Mouse (Mus musculus) naive thymus-derived CD4-positive, alpha-beta T cell, adult 2 months (primary cell): ENCODE data around the gene Hpcal1.
A peak's percentile ranks its signal among the peaks of the same experiment; 100 is the strongest.

ENCODE experiments used
- DNase-seq: peaks from one replicate; pipeline ENCODE4 v3.0.0-alpha.2; 2011; ENCODE audit warnings: low read depth

The Hpcal1 gene

DNA sequence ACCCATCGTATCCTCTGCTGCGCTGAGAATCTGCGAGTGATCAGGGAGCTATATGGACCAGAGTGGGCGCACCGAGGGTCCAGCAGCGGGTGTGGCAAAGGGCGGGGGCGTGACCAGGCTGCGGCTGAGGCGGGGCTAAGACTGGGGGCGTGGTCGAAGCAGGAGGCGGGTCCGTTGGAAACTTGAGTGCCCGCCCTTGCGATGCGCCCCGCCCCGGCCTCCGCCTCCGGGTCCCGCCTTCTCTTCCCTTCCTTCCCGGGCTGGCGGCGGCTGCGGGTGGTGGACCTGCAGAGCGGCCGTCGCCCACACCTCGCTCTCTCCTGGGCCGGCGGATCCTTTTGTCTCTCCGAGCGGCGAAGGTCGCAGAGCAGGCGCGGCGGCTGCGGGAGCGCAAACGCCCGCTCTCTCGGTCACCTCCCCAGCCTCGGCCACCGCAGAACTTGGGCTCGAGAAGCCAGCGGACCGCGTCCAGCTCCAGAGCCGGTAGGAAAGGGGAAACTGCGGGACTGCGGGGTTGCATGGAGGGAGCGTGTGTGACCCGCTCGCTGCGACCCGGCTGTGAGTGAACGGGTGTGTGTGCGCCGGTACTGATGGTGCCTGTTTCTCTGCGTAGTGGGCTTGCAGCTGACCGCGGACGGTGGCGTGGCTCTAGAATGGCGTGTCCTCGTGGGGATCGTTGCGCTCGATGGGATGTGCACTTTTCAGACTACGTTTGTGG, at the start of gene Hpcal1:
Gene Hpcal1, plus strand, starts transcription at position 293 of the 718 bp plus-strand sequence.
- DNase-seq: peak; percentile 93

DNA sequence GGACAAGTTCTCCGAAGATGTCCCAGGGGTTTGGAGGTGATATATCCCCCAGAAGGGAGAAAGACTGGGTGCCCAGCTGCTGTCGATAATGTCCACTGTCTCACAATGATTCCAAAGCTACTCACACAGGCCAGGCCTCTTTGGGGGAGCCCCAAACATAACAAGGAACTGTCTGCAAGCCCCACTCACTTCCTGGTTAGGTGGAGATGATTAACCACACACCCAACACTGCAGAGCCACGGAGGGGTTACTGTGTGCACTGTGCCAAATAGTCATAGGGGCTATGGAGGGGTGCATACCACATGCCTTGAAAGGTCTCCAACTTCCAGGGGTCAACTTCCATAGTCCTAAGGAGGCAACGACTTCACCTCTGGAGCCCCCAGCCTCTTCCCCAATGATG, 49.4 kb upstream of the Hpcal1 start:
- no peak for DNase-seq

DNA sequence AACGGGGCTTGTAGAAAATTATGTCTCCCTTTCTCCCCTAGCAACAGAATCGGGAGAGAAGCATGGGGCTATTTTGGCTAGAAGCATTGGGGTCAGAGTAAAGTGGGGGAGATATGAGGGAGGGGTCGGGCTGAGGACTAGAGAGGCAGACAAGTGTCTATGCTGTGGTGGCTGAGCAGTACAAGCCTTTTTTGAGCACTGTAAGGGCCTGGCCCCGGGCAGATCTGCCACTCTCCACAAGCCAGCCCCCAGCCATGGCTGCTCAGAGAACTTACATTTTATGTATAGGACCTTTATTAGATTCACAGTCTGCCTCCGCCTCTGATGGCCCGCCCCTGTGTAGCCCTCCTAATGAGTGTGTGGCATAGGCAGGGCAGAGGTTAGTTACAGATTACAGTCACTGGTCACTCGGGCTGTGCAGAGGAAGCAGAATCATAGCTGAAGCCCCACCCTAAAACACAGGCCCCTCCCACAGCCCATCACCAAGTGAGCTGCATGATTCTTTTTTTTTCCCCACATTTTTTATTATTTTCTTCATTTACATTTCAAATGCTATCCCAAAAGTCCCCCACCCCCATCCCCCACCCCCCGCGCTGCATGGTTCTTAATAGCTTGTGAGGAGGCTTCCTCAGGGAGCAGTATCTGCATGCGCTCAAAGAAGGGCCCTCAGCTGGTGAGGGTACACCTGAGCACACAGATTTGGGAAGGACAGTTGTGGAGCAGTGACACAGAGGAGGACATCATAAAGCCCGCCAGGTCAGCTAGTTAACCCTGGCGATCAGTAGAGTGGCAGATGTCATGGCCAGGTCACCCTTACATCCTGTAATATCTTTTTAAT, 46.1 kb upstream of the Hpcal1 start:
- DNase-seq: no peak

DNA sequence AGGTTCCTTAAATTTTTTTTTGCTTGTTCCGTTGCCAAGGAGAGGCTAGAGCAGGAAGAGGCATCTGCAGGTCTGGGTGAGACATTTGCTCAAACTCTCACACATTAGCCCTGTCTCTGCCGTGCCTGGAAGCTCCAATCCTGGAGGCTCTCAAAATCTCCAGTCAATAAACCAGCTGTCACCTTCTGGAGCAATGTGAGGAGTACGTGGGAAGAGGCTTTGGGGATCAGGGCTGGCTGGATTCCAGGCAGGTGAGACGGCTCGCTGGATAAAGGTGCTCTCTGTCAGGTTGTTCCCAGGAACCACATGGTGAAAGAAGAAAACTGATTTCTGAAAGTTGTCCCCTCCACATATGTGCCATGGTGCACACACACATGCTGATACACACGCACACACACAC, 44.2 kb upstream of the Hpcal1 start:
- DNase-seq: no peak

DNA sequence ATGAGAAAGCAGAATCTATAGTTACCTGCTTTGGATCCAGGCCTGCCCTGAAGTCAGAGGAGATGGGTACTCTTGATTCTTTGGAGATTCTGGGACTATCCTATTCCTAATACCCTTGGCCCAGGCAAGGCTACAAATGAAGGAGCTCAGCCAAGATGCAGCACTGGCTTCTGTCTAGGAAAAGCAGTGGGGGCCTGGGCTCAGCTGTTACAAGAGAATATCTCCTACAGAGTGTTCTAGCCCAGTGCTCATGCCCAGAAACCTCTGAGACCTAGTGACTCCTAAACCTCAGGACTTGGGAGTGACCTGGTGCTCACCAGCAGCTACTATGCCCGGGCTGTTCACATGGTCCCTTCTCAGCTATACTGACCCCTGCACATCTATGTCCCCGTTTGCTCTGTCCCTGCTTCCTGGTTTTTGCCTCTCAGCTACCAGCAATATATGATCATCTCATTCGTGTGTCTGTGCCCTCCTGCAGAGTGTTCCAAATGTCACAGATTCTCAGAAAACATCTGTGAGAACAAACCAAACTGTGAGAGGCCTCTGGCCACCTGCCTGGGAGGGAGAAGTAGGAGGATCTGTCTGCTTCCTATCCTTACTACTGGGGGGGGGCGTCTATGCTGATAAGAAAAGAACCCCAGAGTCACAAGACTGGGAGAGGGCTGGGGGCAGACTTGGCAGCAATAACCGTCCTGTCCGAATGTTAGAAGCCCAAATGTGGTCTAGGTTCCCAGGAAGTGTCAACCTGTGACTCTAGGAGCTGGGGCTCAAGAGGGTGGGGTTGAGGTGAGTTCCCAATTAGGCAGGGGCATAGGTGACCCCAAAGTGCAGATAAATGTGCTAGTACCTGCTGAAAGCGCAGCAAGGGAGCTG, 39.2 kb upstream of the Hpcal1 start:
- DNase-seq: no peak

DNA sequence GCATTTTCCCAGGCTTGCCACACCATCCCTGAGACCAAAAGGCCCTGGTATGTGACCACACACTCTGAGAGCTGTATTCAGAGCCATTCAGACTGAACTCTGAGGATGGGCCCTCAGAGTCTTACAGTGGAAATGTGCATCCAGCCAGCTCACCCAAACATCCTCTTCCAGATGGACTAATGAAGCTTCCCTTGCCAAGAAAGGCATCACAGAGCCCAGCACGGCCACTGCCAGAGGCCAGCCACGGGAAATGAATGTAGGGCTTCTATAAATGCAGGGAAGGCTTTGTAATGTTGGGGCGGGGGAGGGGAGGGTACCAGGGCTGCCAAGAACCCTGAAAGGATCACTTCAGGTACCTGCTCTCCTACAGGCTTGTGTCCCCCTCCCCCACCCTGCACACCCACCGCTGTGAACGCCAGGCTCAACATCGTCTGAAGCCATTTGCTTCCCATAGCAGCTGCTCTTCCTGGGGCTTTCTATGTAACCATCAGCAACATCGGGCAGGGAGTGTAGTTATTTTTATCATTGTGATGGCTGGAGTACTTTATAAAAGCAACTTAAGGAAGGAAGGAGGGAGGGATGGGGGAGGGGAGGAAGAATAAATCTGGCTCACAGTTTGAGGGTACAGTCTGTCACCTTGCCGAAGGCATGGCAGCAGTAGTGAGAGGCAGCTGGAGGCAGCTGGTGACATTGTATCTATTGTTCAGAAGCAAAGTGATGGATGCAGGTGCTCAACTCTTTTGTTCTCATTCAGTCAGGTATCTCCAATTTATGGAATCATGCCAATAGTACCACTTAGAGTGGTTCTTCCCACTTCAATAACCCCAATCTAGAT, 38.2 kb upstream of the Hpcal1 start:
- DNase-seq: no peak

DNA sequence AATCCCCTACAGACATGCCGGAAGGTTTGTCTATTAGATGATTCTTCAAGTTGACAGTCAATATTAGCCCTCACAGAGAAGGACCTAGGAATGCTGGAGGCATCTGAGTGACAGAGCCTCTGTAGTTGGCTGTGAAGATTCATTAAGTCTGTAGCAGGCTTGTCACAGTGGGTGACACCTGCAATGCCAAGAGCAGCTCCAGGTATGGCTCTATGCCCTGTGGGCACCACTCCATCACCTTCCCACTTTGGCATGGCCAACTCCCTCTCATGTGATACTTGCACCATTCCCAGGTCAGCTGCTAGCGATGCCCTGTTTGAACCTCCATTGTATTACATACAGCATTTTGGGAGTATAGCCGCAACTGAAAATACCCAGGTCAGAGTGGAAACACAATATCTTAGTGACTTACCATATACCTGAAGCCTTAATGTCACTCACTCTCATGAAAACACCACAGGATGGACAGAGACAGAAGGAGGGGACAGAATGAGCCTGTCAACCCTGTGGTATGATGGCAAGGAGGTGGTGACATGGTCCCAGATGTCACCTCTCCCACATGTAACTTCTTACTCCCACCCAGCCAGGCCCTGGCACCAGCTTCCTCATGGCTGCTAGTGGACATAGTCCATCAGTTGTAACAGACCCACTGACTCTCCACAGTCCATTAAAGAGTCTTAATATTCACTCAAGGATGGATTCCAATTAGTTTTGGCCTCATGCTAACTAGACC, 37.4 kb upstream of the Hpcal1 start:
- DNase-seq: no peak

DNA sequence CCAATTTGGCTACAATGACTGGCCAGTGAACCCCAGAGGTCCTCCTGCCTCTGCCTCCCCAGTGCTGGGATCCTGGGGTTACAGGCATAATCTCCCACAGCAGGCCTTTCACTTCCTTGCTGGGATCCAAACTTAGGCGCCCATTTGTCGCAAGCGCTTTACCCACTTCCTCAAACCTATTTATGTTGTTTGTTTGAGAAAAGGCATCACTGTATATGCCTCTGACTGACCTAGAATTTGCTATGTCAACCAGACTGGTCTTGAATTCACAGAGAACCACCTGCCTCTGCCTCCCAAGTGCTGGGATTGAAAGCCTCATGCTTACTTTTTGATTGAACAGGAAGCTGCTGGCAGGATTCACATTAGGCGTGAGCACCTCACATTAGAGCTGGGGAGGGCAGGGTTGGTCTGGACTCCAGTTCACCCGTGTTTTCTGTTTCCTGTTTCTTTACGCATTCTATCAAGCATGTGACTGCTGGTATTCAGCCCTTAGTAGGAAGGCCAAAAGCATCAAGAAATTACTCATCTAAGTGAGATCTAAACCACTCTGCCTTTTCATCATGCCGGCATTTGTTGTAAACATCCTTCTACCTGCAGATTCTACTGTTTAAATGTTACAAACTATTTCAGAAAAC, 33.0 kb upstream of the Hpcal1 start:
- DNase-seq: no peak

DNA sequence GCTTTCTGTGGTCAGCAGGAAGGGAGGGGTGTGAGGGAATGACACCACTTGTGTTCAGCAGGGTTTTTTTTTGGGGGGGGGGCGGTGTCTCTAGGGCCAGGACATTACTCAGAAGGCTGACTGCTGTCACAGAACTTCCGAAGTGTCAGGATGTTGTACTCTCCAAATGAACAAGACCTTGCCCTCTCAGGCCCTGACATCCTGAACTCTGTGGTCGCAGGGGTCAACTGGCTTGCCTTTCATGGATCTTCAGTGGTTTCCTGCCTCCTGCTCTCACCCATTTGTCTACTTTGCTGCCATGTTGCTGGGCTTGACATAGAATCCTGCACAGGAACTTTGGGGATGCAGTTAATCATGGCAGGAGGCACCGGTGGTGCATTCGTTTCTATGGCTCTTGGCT, 32.1 kb upstream of the Hpcal1 start:
- DNase-seq: no peak

DNA sequence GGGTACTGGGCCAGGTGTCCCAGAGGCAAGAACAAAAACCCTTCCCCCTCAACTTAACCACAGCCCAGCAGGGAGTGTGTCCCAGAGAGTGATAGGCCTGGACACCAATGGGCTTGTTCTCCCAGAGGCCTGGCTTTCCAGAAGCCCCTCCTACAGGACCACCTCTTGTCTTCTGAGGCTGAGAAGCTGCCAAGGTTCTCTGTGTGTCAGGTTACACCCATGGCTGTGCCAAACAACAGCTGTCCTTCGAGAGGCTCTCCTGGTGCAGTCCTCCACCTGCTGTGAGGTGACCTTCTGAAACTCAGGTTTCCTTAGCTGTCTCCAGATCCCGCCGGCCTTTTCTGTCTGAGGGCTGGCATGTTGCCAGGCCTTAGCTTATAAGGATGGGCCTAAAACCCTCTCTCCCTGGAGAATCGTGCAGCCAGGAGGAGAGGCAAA, 29.2 kb upstream of the Hpcal1 start:
- DNase-seq: no peak

DNA sequence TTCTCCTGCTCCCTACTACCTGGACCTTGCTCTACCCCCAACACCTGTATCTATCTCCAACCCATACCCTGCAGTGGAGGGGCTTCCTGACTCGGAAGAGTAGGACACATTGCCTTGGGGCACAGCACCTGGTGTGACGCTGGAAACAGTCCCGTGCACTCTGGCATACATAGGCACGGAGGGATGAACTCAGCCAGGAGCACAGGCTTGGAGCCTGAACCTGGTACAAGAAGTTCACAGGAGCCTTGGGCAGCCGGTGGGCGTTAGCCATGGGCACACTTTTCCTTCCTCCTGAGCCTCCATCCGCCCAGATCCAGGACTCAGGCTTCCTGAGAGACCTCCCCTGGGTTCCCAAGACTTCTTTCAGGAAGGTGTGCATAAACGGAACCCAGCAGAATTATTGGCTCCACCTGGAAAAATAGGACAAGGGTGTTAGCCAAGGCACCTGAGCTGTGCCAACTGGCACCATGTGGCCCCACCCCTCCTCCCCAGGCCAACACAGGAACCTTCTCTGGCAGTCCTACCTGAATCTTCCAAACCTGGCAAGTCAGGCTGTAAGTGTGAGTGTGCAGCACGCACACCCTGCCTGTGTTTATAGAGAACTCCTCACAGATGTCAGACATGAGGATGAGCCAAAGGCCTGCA, 26.5 kb upstream of the Hpcal1 start:
- no peak for DNase-seq

DNA sequence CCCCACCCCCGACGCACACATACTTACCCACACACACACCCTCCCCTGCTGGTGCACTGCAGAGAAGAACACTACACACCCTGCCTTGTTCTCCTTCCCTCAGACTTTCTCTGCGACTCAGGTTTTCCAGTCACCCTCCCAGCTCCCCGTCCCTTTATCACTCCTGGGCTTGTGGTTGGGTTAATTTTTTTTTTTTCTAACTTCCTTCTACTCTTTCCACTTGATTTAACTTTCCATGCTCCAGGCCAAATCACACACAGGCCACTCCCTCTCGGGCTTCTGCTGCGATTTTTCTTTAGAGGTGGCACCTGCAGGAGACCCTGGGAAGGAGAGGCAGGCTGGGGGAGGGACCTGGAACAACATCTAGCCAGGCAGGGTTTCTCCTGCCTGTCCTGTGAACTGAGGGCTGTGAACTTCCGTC, 24.7 kb upstream of the Hpcal1 start:
- no peak for DNase-seq

DNA sequence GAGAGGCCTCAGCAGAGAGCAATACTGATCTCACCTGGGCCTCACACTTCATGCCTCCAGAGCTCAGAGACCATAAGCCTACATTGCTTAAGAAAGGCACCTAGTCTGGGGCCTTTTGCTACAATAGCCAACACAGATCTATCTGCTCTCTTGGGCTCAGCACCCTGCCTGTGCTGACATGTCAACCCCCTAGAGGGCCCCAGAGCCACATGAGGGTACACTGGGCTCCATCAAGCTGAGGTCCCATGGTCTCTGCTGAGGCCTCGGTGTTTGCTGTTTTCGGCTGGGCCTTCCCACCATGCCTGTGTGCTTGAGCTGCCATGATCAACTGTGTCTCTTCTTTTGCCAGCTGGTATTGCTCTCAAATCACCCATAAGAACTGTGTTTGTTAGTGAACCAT, 24.0 kb upstream of the Hpcal1 start:
- DNase-seq: peak; percentile 51

DNA sequence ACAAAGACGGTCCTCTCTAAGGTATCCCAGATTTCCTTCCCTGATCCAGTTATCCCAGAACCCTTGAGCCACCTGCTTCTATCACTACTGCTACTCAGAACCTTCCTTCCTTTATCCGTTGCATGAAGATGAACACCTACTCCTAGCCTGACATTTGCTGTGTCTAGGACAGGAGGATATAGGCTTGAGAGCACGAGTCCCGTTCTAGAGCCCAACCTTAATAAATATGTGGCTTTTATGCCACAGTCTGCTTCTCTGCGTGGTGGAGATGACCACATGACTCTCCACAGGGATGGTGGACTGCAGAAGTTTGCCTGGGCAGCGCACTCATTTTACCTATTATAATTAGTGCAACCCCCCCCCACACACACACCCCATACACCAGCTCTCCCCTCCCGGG, 16.9 kb upstream of the Hpcal1 start:
- no peak for DNase-seq

DNA sequence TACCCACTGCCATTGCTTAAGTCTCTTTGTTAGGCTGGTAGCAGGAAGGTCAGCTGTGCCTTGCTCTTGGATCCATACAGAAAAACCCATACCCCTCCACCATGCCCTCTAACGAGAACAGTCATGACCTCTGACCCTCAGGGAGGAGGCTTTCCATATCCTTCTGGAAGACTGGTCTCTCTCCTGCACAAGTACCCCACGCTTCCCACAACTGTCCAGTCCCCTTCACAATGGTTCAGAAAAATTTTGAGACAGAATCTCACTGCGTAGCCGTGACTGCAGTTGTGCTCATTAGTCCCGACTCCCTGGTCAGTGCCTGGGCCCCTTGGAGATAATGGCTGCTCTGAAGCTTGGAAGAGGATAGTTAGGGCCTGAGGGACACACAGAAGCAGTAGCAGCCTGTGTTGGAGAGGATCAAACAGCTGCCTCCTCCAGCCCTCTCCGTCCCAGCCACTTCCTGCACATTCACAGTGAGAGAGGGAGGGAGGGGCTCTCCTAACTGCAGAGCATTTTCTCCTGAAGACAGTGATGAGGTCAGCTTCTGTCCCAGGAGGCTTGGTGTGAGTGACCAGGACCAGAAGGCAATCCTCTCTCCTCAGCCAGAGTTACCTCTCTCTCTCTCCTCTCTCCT, 16.4 kb upstream of the Hpcal1 start:
- DNase-seq: no peak

DNA sequence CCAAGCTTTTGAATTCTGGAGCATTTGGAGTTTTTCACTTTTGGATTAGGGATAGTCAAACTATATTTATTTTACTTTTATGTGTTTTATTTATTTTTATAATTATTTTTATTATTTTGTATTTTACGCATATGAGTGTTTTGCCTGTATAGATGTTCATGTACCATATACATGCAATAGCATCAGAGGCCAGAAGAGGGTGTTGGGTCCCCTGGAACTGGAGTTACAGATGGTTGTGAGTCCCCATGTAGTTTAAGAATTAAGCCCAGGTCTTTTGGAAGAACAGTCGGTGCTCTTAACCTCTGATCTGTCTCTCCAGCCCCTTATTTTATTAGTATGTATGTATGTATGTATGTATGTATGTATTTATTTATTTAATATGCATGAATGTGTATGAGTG, 12.9 kb upstream of the Hpcal1 start:
- DNase-seq: peak; percentile 64

DNA sequence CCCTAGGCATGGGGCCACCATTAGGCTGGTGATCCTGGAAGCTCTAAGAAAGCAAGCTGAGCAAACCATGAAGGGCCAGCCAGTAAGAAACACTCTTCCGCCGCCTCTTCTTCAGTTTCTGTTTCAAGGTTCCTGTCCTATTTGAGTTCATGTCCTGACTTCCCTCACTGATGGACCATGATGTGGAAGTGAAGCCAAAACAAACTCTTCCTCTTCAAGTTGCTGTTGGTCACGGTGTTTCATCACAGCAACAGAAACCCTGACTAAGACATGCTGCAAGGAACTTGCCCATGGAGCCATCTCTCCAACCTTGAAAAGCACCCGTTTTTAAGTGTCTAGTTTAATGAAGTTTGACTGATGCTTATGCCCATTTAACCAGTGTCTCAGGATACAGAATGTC, 11.1 kb upstream of the Hpcal1 start:
- DNase-seq: no peak

DNA sequence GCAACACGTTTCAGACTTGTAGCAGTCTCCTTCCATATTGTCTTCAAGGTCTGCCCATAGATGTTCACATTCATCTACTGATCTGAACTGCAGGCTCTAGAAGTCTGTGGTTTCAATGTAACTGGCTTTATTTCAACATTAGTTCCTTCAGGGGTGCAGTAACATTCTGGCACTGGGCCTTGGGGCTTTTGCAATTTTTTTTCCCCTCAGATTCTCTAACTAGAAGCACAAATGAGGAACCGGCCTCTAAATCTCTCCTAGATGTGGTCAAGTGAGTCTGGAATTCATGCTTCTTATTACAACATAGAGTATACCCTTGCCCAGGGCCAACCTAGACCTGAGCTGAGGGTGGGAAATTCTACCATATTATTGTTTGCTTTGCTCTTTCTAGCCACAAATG, 8.5 kb upstream of the Hpcal1 start:
- no peak for DNase-seq

DNA sequence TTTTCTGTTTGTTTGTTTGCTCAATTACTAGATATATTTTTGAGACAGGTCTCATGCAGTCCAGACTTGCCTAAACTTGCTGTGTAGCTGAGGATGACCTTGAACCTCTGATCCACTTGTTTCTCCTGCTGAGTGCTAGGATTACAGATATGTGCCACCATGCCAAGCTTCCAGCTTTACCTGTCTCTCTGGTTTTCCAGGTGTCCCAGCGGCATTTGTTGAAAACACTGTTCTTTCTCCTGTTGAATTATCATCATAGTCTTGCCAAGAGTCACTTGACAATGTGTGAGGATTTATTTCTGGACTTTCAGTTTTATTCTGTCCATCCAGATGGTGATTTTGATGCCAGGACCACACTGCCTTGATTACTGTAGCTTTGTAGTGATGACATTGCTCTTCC, 6.3 kb upstream of the Hpcal1 start:
- no peak for DNase-seq
